Comparison of ENCODE assay signal across 17 mouse cellular contexts in genomic region chr2:166122781-166123180, GRCm38 (mm10). TPM values are rescaled to one million over a fixed set of nuclear protein-coding genes. Genes with fewer than 3 reads are reported as not detected.
DNase-seq lines count a peak whose midpoint lies in the region; ATAC-seq lines count a peak whose summit lies in the region.
"Had no signal": no experiment of that assay in that cellular context is flagged by ENCODE, and none has a peak within 500 bp of the region (broad histone marks: within the 10 kb centered on the region; RNA-seq: fewer than 3 reads in every experiment).

No protein-coding gene starts in this region.

- 0 out of 2 replicates have a peak, but pooled peaks have one; percentile 10 for ATAC-seq in heart, embryonic 12.5 days (ENCODE audit: insufficient number of reproducible peaks, low FRiP score)
- 0 out of 2 replicates have a peak, but pooled peaks have one; percentile 17 for ATAC-seq in intestine, embryonic 16.5 days
- no peak for ATAC-seq in liver, embryonic 11.5 days (replicated peaks; ENCODE audit: low FRiP score)
- ATAC-seq: forebrain, embryonic 14.5 days; midbrain, embryonic 15.5 days had no signal

- H3K27ac ChIP-seq in heart, embryonic 12.5 days (ENCODE audit: poor library complexity, severe bottlenecking), result no peak overlapping the region
- H3K27ac ChIP-seq in intestine, embryonic 16.5 days (ENCODE audit: low read length), result no peak overlapping the region
- H3K27ac ChIP-seq in liver, embryonic 11.5 days (ENCODE audit: low read depth, low read length), result no peak overlapping the region
- H3K27ac ChIP-seq in hindbrain, embryonic 10.5 days, result no peak overlapping the region
- H3K27ac ChIP-seq: embryonic facial prominence, embryonic 15.5 days; kidney, postnatal 0 days; limb, embryonic 12.5 days; lung, embryonic 15.5 days; midbrain, embryonic 15.5 days; neural tube, embryonic 12.5 days; stomach, postnatal 0 days had no signal

- H3K9ac ChIP-seq in heart, embryonic 12.5 days, result no peak overlapping the region
- H3K9ac ChIP-seq in intestine, embryonic 16.5 days (ENCODE audit: low read depth, low read length), result no peak overlapping the region
- no peak overlapping the region for H3K9ac ChIP-seq in liver, embryonic 11.5 days (ENCODE audit: low read depth, low read length)
- H3K9ac ChIP-seq: embryonic facial prominence, embryonic 15.5 days; limb, embryonic 12.5 days; lung, embryonic 15.5 days; midbrain, embryonic 15.5 days; neural tube, embryonic 12.5 days had no signal

- no peak overlapping the region for H3K4me2 ChIP-seq in heart, embryonic 12.5 days
- no peak overlapping the region for H3K4me2 ChIP-seq in intestine, embryonic 16.5 days (ENCODE audit: low read depth, low read length)
- H3K4me2 ChIP-seq in liver, embryonic 11.5 days, result no peak overlapping the region
- H3K4me2 ChIP-seq: embryonic facial prominence, embryonic 15.5 days; limb, embryonic 12.5 days; lung, embryonic 15.5 days; midbrain, embryonic 15.5 days; neural tube, embryonic 12.5 days had no signal

- no peaks in the 10 kb centered on the region for H3K27me3 ChIP-seq in heart, embryonic 12.5 days (replicated peaks)
- H3K27me3 ChIP-seq in intestine, embryonic 16.5 days (replicated peaks; ENCODE audit: control insufficient read depth, insufficient read depth, low read length), result no peaks in the 10 kb centered on the region
- no peaks in the 10 kb centered on the region for H3K27me3 ChIP-seq in liver, embryonic 11.5 days (replicated peaks; ENCODE audit: control insufficient read depth, insufficient read depth, low read length)
- no peaks in the 10 kb centered on the region for H3K27me3 ChIP-seq in hindbrain, embryonic 10.5 days (ENCODE audit: insufficient read depth, poor library complexity, severe bottlenecking)
- H3K27me3 ChIP-seq: embryonic facial prominence, embryonic 15.5 days; limb, embryonic 12.5 days; lung, embryonic 15.5 days; midbrain, embryonic 15.5 days; neural tube, embryonic 12.5 days had no signal

- H3K9me3 ChIP-seq in heart, embryonic 12.5 days (replicated peaks), result no peaks in the 10 kb centered on the region
- H3K9me3 ChIP-seq in intestine, embryonic 16.5 days (ENCODE audit: control insufficient read depth, low read length), result no peaks in the 10 kb centered on the region
- H3K9me3 ChIP-seq in liver, embryonic 11.5 days (ENCODE audit: control insufficient read depth, low read length), result no peaks in the 10 kb centered on the region
- H3K9me3 ChIP-seq in hindbrain, embryonic 10.5 days, result no peaks in the 10 kb centered on the region
- H3K9me3 ChIP-seq: embryonic facial prominence, embryonic 15.5 days; limb, embryonic 12.5 days; lung, embryonic 15.5 days; midbrain, embryonic 15.5 days; neural tube, embryonic 12.5 days had no signal

- peaks cover 33% of the 10 kb centered on the region for H3K36me3 ChIP-seq in heart, embryonic 12.5 days
- no peaks in the 10 kb centered on the region for H3K36me3 ChIP-seq in intestine, embryonic 16.5 days (ENCODE audit: control insufficient read depth, insufficient read depth, low read length)
- no peaks in the 10 kb centered on the region for H3K36me3 ChIP-seq in liver, embryonic 11.5 days (ENCODE audit: control insufficient read depth, insufficient read depth, low read length)
- peaks cover 87% of the 10 kb centered on the region for H3K36me3 ChIP-seq in hindbrain, embryonic 10.5 days
- H3K36me3 ChIP-seq: lung, embryonic 15.5 days; midbrain, embryonic 15.5 days had no signal

- peak; percentile 23 to 27 for DNase-seq in gastrocnemius, adult 8-10 months (ENCODE audit: low spot score in 2 of 2)
- no peak for DNase-seq in gastrocnemius, postnatal 10 days
- peak; percentile 54 for DNase-seq in adrenal gland, adult 8-10 months
- no peak for DNase-seq in spleen, adult 12 weeks (ENCODE audit: low spot score)
- no peak for DNase-seq in liver, embryonic 11.5 days (ENCODE audit: low spot score)
- DNase-seq in hindbrain, embryonic 10.5 days (ENCODE audit: low spot score), result no peak
- DNase-seq: right cerebral cortex, postnatal 14 days had no signal

- H3K4me1 ChIP-seq in heart, embryonic 12.5 days (replicated peaks), result peaks cover 50% of the 10 kb centered on the region
- H3K4me1 ChIP-seq in intestine, embryonic 16.5 days (ENCODE audit: control insufficient read depth, insufficient read depth, low read length), result peaks cover 34% of the 10 kb centered on the region
- no peaks in the 10 kb centered on the region for H3K4me1 ChIP-seq in liver, embryonic 11.5 days (replicated peaks; ENCODE audit: control insufficient read depth, insufficient read depth, low read length)
- peaks cover 28% of the 10 kb centered on the region for H3K4me1 ChIP-seq in hindbrain, embryonic 10.5 days (replicated peaks)
- H3K4me1 ChIP-seq: limb, embryonic 12.5 days; midbrain, embryonic 15.5 days; neural tube, embryonic 12.5 days had no signal

- H3K4me3 ChIP-seq in heart, embryonic 12.5 days, result no peak overlapping the region
- no peak overlapping the region for H3K4me3 ChIP-seq in intestine, embryonic 16.5 days (ENCODE audit: low read length)
- H3K4me3 ChIP-seq in liver, embryonic 11.5 days (ENCODE audit: low read depth, low read length), result no peak overlapping the region
- H3K4me3 ChIP-seq in hindbrain, embryonic 10.5 days, result no peak overlapping the region
- H3K4me3 ChIP-seq: embryonic facial prominence, embryonic 15.5 days; limb, embryonic 12.5 days; lung, embryonic 15.5 days; midbrain, embryonic 15.5 days; neural tube, embryonic 12.5 days had no signal

- WGBS in heart, embryonic 12.5 days, result 18% methylated on average over 6 of the region's 6 CpGs
- 53% methylated on average over 6 of the region's 6 CpGs for WGBS in intestine, embryonic 16.5 days
- WGBS in liver, embryonic 11.5 days, result 69% methylated on average over 6 of the region's 6 CpGs
- 89% methylated on average over 6 of the region's 6 CpGs for WGBS in hindbrain, embryonic 10.5 days

RNA-seq across cellular contexts. Expression of gene Sulf2, which starts 32.7 kb away (rescaled TPM):
- 1 to 10 TPM; 6.0 to 9.9 (median 7.1) TPM for total RNA-seq in gastrocnemius, adult 8-10 months (2022)
- 10 to 100 TPM; 25.7 to 30.3 TPM for total RNA-seq in gastrocnemius, postnatal 10 days (2021)
- 100 to 1,000 TPM in 2 of 4 experiments, 10 to 100 TPM in 2; 44.6 to 150 (median 89.6) TPM for total RNA-seq in adrenal gland, adult 8-10 months (2022)
- 136 and 137 TPM in 2 replicates for polyA plus RNA-seq in heart, embryonic 12.5 days (2016; fragmentation: Nextera tagmentation; extraction: Ambion mirVana)
- 68.4 and 76.3 TPM in 2 replicates for polyA plus RNA-seq in intestine, embryonic 16.5 days (2015; fragmentation: Nextera tagmentation; extraction: Ambion mirVana)
- polyA plus RNA-seq in liver, embryonic 11.5 days (2014; fragmentation: Nextera tagmentation; extraction: Ambion mirVana), result 30.3 and 32.4 TPM in 2 replicates
- 83.8 and 87.8 TPM in 2 replicates for polyA plus RNA-seq in hindbrain, embryonic 10.5 days (2016; fragmentation: Nextera tagmentation; extraction: Ambion mirVana)

Comparison
In these comparisons a context has a peak if more than half of its experiments do, and no peak if none do; other contexts are left out.
1. DNase-seq: peak in gastrocnemius, adult 8-10 months (2 of 2) and adrenal gland, adult 8-10 months (single experiment); none in gastrocnemius, postnatal 10 days (single experiment), spleen, adult 12 weeks (single experiment), liver, embryonic 11.5 days (single experiment) and hindbrain, embryonic 10.5 days (single experiment).